Mouse (Mus musculus): ENCODE data around the gene Rps28. TPM values are rescaled to one million over a fixed set of nuclear protein-coding genes. Genes with fewer than 3 reads are reported as not detected.
"Not testable (repeated sequence)": the region's sequence is repeated elsewhere in the genome, so short reads cannot be mapped to it uniquely, and the experiment has no call there.

Gene Rps28
- 5,476 and 6,336 TPM in 2 replicates for total RNA-seq (2012; rRNA removed)

- H3K9ac ChIP-seq (ENCODE audit: insufficient read depth, low read depth, low read length, poor library complexity, severe bottlenecking), result peak within 1 kb of the TSS; percentile 100
- peak within 1 kb of the TSS; percentile 84 to 98 for H3K4me3 ChIP-seq (ENCODE audit: insufficient read depth in 1 of 2, low read depth in 1 of 2, low read length in 2 of 2, poor library complexity in 1 of 2, severe bottlenecking in 1 of 2)
- peaks cover 10 to 14% of the 10 kb centered on the region in 2 experiments for H3K4me1 ChIP-seq (ENCODE audit: control insufficient read depth in 2 of 2, insufficient read depth in 2 of 2, low read length in 2 of 2, poor library complexity in 1 of 2)
- no peaks in the 10 kb centered on the region for H3K9me3 ChIP-seq (ENCODE audit: control insufficient read depth, insufficient read depth, low read depth, low read length)
- peak; percentile 91 for DNase-seq (ENCODE audit: low read depth, low spot score)
- peaks cover 54% of the 10 kb centered on the region for H3K36me3 ChIP-seq (ENCODE audit: control insufficient read depth, insufficient read depth, low read length, poor library complexity, severe bottlenecking)
- in situ Hi-C loops (cut with MboI; ENCODE audit: low sequenced_read_pairs in 2 of 2, unreplicated experiment in 2 of 2), result no loop called here
- H3K27ac ChIP-seq (ENCODE audit: insufficient read depth, low read depth, low read length, poor library complexity, severe bottlenecking), result peak within 1 kb of the TSS; percentile 92
- TF ChIP-seq HCFC1 (IDR thresholded peaks at IDR 0.05; ENCODE audit: borderline replicate concordance, insufficient read depth, low read length) (peak; percentile 73; the same call in 1 of the 2 replicates), CHD2 (IDR thresholded peaks at IDR 0.05; ENCODE audit: low read depth, low read length) (peak; percentile 99), ZC3H11A (IDR thresholded peaks at IDR 0.05; ENCODE audit: borderline replicate concordance, low read depth, low read length) (no peak)
These were observed at the start of gene Rps28, which contains the start of gene Ndufa7 for GRCm38 (mm10) chr17:33824084-33824996. Rps28 (minus strand) TSS chr17:33824562. Ndufa7 (plus strand) TSS chr17:33824572.

- H3K9me3 ChIP-seq (ENCODE audit: control insufficient read depth, insufficient read depth, low read depth, low read length); DNase-seq (ENCODE audit: low read depth, low spot score); H3K4me3 ChIP-seq (ENCODE audit: insufficient read depth in 1 of 2, low read depth in 1 of 2, low read length in 2 of 2, poor library complexity in 1 of 2, severe bottlenecking in 1 of 2); in situ Hi-C loops (cut with MboI; ENCODE audit: low sequenced_read_pairs in 2 of 2, unreplicated experiment in 2 of 2); H3K27ac ChIP-seq (ENCODE audit: insufficient read depth, low read depth, low read length, poor library complexity, severe bottlenecking); H3K9ac ChIP-seq (ENCODE audit: insufficient read depth, low read depth, low read length, poor library complexity, severe bottlenecking); H3K4me1 ChIP-seq (ENCODE audit: control insufficient read depth in 2 of 2, insufficient read depth in 2 of 2, low read length in 2 of 2, poor library complexity in 1 of 2): not testable (repeated sequence)
- H3K36me3 ChIP-seq (ENCODE audit: control insufficient read depth, insufficient read depth, low read length, poor library complexity, severe bottlenecking), result peaks cover 21% of the 10 kb centered on the region
These were observed 49.2 kb upstream of the Rps28 start, which contains the start of gene Gm7029 for GRCm38 (mm10) chr17:33873537-33873936. Gm7029 (plus strand) TSS chr17:33873837.

- Histone ChIP-seq H3K4me1 (ENCODE audit: control insufficient read depth in 2 of 2, insufficient read depth in 2 of 2, low read length in 2 of 2, poor library complexity in 1 of 2) (0 out of 4 replicates have a peak, but pooled peaks cover 0 to 2% of the 10 kb centered on the region in 2 experiments), H3K36me3 (ENCODE audit: control insufficient read depth, insufficient read depth, low read length, poor library complexity, severe bottlenecking) (no peaks in the 10 kb centered on the region), H3K27ac (ENCODE audit: insufficient read depth, low read depth, low read length, poor library complexity, severe bottlenecking) (no peak overlapping the region; the same call in 1 of the 2 replicates), H3K9me3 (ENCODE audit: control insufficient read depth, insufficient read depth, low read depth, low read length) (no peaks in the 10 kb centered on the region), H3K4me3 (ENCODE audit: insufficient read depth in 1 of 2, low read depth in 1 of 2, low read length in 2 of 2, poor library complexity in 1 of 2, severe bottlenecking in 1 of 2) (0 out of 4 replicates have a peak overlapping the region, but pooled peaks of 1 of the 2 experiments have one; percentile 25), H3K9ac (ENCODE audit: insufficient read depth, low read depth, low read length, poor library complexity, severe bottlenecking) (peak overlapping the region; percentile 73; the same call in 1 of the 2 replicates)
- TF ChIP-seq CHD2 (IDR thresholded peaks at IDR 0.05; ENCODE audit: low read depth, low read length), result no peak
- no peak for TF ChIP-seq MAFK (IDR thresholded peaks at IDR 0.05; ENCODE audit: insufficient read depth, low read depth, low read length)
- TF ChIP-seq ZC3H11A (IDR thresholded peaks at IDR 0.05; ENCODE audit: borderline replicate concordance, low read depth, low read length), result 0 out of 2 replicates have a peak, but pooled peaks have one; percentile 18
- peak; percentile 23; the same call in 1 of the 2 replicates for TF ChIP-seq HCFC1 (IDR thresholded peaks at IDR 0.05; ENCODE audit: borderline replicate concordance, insufficient read depth, low read length)
- no peak for TF ChIP-seq ZNF384 (IDR thresholded peaks at IDR 0.05; ENCODE audit: low read depth, low read length)
- in situ Hi-C loops (cut with MboI; ENCODE audit: low sequenced_read_pairs in 2 of 2, unreplicated experiment in 2 of 2), result no loop called here
- peak; percentile 77 for DNase-seq (ENCODE audit: low read depth, low spot score)
These were observed 41.1 kb upstream of the Rps28 start for GRCm38 (mm10) chr17:33865330-33866030.

DNA sequence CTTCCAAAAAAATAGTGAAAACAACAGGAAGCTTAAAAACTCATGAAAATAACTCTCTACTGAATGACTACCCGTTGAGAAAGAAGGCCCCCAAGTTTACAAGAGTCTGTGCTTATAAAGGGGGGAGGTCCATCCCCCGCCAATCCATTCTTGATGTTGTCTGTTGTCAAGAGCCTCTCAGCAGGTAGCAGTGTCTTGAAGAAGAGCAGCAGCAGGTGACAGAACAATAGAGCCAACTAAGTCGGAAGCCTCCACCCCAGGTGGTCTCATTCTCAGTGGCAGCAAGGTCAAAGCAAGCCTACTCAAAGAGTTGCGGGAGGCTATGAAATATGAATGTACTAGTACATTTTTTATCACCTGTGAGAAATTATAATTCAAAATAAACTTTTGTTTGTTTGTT lies 33.5 kb upstream of the Rps28 start:
- in situ Hi-C loops (cut with MboI; ENCODE audit: low sequenced_read_pairs in 2 of 2, unreplicated experiment in 2 of 2), result no loop called here
- no peak for DNase-seq (ENCODE audit: low read depth, low spot score)
- Histone ChIP-seq H3K36me3 (ENCODE audit: control insufficient read depth, insufficient read depth, low read length, poor library complexity, severe bottlenecking) (no peaks in the 10 kb centered on the region), H3K9ac (ENCODE audit: insufficient read depth, low read depth, low read length, poor library complexity, severe bottlenecking) (no peak overlapping the region), H3K27ac (ENCODE audit: insufficient read depth, low read depth, low read length, poor library complexity, severe bottlenecking) (peak overlapping the region; percentile 60; the same call in 1 of the 2 replicates), H3K4me3 (ENCODE audit: insufficient read depth in 1 of 2, low read depth in 1 of 2, low read length in 2 of 2, poor library complexity in 1 of 2, severe bottlenecking in 1 of 2) (no peak overlapping the region), H3K4me1 (ENCODE audit: control insufficient read depth in 2 of 2, insufficient read depth in 2 of 2, low read length in 2 of 2, poor library complexity in 1 of 2) (no peaks in the 10 kb centered on the region), H3K9me3 (ENCODE audit: control insufficient read depth, insufficient read depth, low read depth, low read length) (no peaks in the 10 kb centered on the region)
- TF ChIP-seq HCFC1 (IDR thresholded peaks at IDR 0.05; ENCODE audit: borderline replicate concordance, insufficient read depth, low read length) (no peak), MAFK (IDR thresholded peaks at IDR 0.05; ENCODE audit: insufficient read depth, low read depth, low read length) (no peak)
